ENCODE assay signal across 17 mouse cellular contexts in genomic region chr5:129145307-129145935, GRCm38 (mm10). TPM values are rescaled to one million over a fixed set of nuclear protein-coding genes. Genes with fewer than 3 reads are reported as not detected.
DNase-seq lines count a peak whose midpoint lies in the region; ATAC-seq and TF ChIP-seq lines count a peak whose summit lies in the region.
"Had no signal": no experiment of that assay in that cellular context is flagged by ENCODE, and none has a peak within 500 bp of the region (broad histone marks: within the 10 kb centered on the region; RNA-seq: fewer than 3 reads in every experiment).

No protein-coding gene starts in this region.

- no peaks in the 10 kb centered on the region for H3K9me3 ChIP-seq in heart, embryonic 10.5 days
- no peaks in the 10 kb centered on the region for H3K9me3 ChIP-seq in intestine, embryonic 16.5 days (ENCODE audit: control insufficient read depth, low read length)
- no peaks in the 10 kb centered on the region for H3K9me3 ChIP-seq in lung, embryonic 16.5 days (ENCODE audit: control insufficient read depth, low read length)
- H3K9me3 ChIP-seq: forebrain, embryonic 15.5 days; liver, embryonic 15.5 days; midbrain, embryonic 13.5 days had no signal

- H3K79me2 ChIP-seq in C2C12 (ENCODE audit: control insufficient read depth, insufficient read depth): no peaks in the 10 kb centered on the region

- WGBS in heart, embryonic 10.5 days: 76% methylated on average over 8 of the region's 8 CpGs
- WGBS in intestine, embryonic 16.5 days: 65% methylated on average over 8 of the region's 8 CpGs
- WGBS in lung, embryonic 16.5 days: 58% methylated on average over 8 of the region's 8 CpGs

- H3K27ac ChIP-seq in heart, embryonic 10.5 days: peak overlapping the region; percentile 70
- H3K27ac ChIP-seq in intestine, embryonic 16.5 days (ENCODE audit: low read length): no peak overlapping the region
- no peak overlapping the region for H3K27ac ChIP-seq in lung, embryonic 16.5 days (ENCODE audit: low read length)
- H3K27ac ChIP-seq: forebrain, embryonic 15.5 days; hindbrain, embryonic 14.5 days; liver, embryonic 15.5 days; midbrain, embryonic 13.5 days had no signal

- TF ChIP-seq CTCF in C2C12 (IDR thresholded peaks at IDR 0.05; ENCODE audit: control insufficient read depth, insufficient read depth, insufficient read length): no peak

- H3K4me3 ChIP-seq in heart, embryonic 10.5 days: no peak overlapping the region
- no peak overlapping the region for H3K4me3 ChIP-seq in C2C12 (ENCODE audit: insufficient read depth, poor library complexity, severe bottlenecking)
- no peak overlapping the region for H3K4me3 ChIP-seq in intestine, embryonic 16.5 days (ENCODE audit: low read length)
- no peak overlapping the region for H3K4me3 ChIP-seq in lung, embryonic 16.5 days (ENCODE audit: low read length)
- H3K4me3 ChIP-seq: forebrain, embryonic 15.5 days; liver, embryonic 15.5 days; midbrain, embryonic 13.5 days had no signal

- no peak overlapping the region for H3K9ac ChIP-seq in intestine, embryonic 16.5 days (ENCODE audit: low read depth, low read length)
- no peak overlapping the region for H3K9ac ChIP-seq in lung, embryonic 16.5 days (ENCODE audit: low read length)
- H3K9ac ChIP-seq: forebrain, embryonic 15.5 days; hindbrain, embryonic 14.5 days; liver, embryonic 15.5 days; midbrain, embryonic 13.5 days had no signal

- ATAC-seq in intestine, embryonic 16.5 days: peak; percentile 92
- ATAC-seq in lung, embryonic 16.5 days (ENCODE audit: low read depth): peak; percentile 60; the same call in 1 of the 2 replicates
- ATAC-seq: forebrain, embryonic 15.5 days; midbrain, embryonic 13.5 days had no signal

- H3K27me3 ChIP-seq in heart, embryonic 10.5 days (ENCODE audit: insufficient read depth, poor library complexity, severe bottlenecking): 0 out of 2 replicates have a peak, but pooled peaks cover 6% of the 10 kb centered on the region
- H3K27me3 ChIP-seq in C2C12 (ENCODE audit: control insufficient read depth, insufficient read depth, insufficient read length): peaks cover 57% of the 10 kb centered on the region
- no peaks in the 10 kb centered on the region for H3K27me3 ChIP-seq in intestine, embryonic 16.5 days (replicated peaks; ENCODE audit: control insufficient read depth, insufficient read depth, low read length)
- H3K27me3 ChIP-seq in lung, embryonic 16.5 days (ENCODE audit: control insufficient read depth, insufficient read depth, low read depth, low read length): no peaks in the 10 kb centered on the region
- H3K27me3 ChIP-seq: forebrain, embryonic 15.5 days; liver, embryonic 15.5 days; midbrain, embryonic 13.5 days had no signal

- no peaks in the 10 kb centered on the region for H3K79me3 ChIP-seq in C2C12 (ENCODE audit: low read depth)

- intact Hi-C loops in heart, postnatal 36 days (cut with DNase I): no loop called here

- H3ac ChIP-seq in C2C12 (ENCODE audit: control insufficient read depth, insufficient read length, low read depth): no peak overlapping the region

- no peak overlapping the region for H3K4me2 ChIP-seq in intestine, embryonic 16.5 days (ENCODE audit: low read depth, low read length)
- no peak overlapping the region for H3K4me2 ChIP-seq in lung, embryonic 16.5 days (ENCODE audit: low read depth, low read length)
- H3K4me2 ChIP-seq: forebrain, embryonic 15.5 days; heart, embryonic 11.5 days; hindbrain, embryonic 14.5 days; liver, embryonic 15.5 days; midbrain, embryonic 13.5 days had no signal

- H3K4me1 ChIP-seq in heart, embryonic 10.5 days: peaks cover 29% of the 10 kb centered on the region
- 0 out of 2 replicates have a peak, but pooled peaks cover 4% of the 10 kb centered on the region for H3K4me1 ChIP-seq in intestine, embryonic 16.5 days (ENCODE audit: control insufficient read depth, insufficient read depth, low read length)
- no peaks in the 10 kb centered on the region; the same call in 1 of the 2 replicates for H3K4me1 ChIP-seq in lung, embryonic 16.5 days (replicated peaks; ENCODE audit: control insufficient read depth, insufficient read depth, low read length)
- H3K4me1 ChIP-seq: liver, embryonic 15.5 days; midbrain, embryonic 13.5 days had no signal

- DNase-seq in heart, embryonic 10.5 days (ENCODE audit: low spot score): no peak
- no peak for DNase-seq in heart, postnatal 36 days
- DNase-seq in adipocyte (ENCODE audit: low spot score): no peak
- DNase-seq in adrenal gland, postnatal 10 days: no peak
- no peak for DNase-seq in layer of hippocampus, adult 18-20 months (ENCODE audit: low spot score in 2 of 2)
- DNase-seq: cerebellum, postnatal 36 days; gastrocnemius, postnatal 10 days; kidney, adult 2 months; thymus, postnatal 4 days had no signal

- H3K36me3 ChIP-seq in heart, embryonic 10.5 days: no peaks in the 10 kb centered on the region
- H3K36me3 ChIP-seq in C2C12 (ENCODE audit: control insufficient read depth, insufficient read depth): no peaks in the 10 kb centered on the region
- no peaks in the 10 kb centered on the region for H3K36me3 ChIP-seq in intestine, embryonic 16.5 days (ENCODE audit: control insufficient read depth, insufficient read depth, low read length)
- no peaks in the 10 kb centered on the region for H3K36me3 ChIP-seq in lung, embryonic 16.5 days (ENCODE audit: control insufficient read depth, insufficient read depth, low read length)
- H3K36me3 ChIP-seq: forebrain, embryonic 15.5 days; liver, embryonic 15.5 days; midbrain, embryonic 13.5 days had no signal

TF ChIP-seq in C2C12, 6 proteins besides CTCF, POLR2A, EP300 and RAD21:
- peak; percentile 12 for TF ChIP-seq CEBPB (IDR thresholded peaks at IDR 0.05; ENCODE audit: low read depth)
- TF ChIP-seq FOSL1 (IDR thresholded peaks at IDR 0.05; ENCODE audit: insufficient read depth, low read length, poor library complexity, severe bottlenecking): no peak

RNA-seq across cellular contexts. Expression of gene Adgrd1, which starts 48.9 kb away (rescaled TPM):
- polyA plus RNA-seq in heart, embryonic 10.5 days (2016; fragmentation: Nextera tagmentation; extraction: Ambion mirVana): 0.11 and 0.26 TPM in 2 replicates
- 1 to 10 TPM; 4.7 to 5.9 TPM for total RNA-seq in heart, postnatal 36 days (2021)
- 0.04 TPM for polyA plus RNA-seq in C2C12 (2012; fragmentation: generic; extraction: Trizol)
- polyA plus RNA-seq in intestine, embryonic 16.5 days (2015; fragmentation: Nextera tagmentation; extraction: Ambion mirVana): 1.0 and 1.5 TPM in 2 replicates
- 1.7 and 1.8 TPM in 2 replicates for polyA plus RNA-seq in lung, embryonic 16.5 days (2015; fragmentation: Nextera tagmentation; extraction: Ambion mirVana)
- total RNA-seq in adrenal gland, postnatal 10 days (2021): 1 to 10 TPM; 6.3 to 7.1 TPM
- under 1 TPM; 0.33 to 0.67 TPM for total RNA-seq in layer of hippocampus, adult 18-20 months (2021)
